Mouse (Mus musculus) hindbrain, embryonic 10.5 days (tissue): ENCODE data around the gene Spg7. TPM values are rescaled to one million over a fixed set of nuclear protein-coding genes. Genes with fewer than 3 reads are reported as not detected.
A peak's percentile ranks its signal among the peaks of the same experiment; 100 is the strongest.

Experiments
- DNase-seq: peaks from one replicate; pipeline ENCODE4 v3.0.0-alpha.2; 2017; ENCODE audit warnings: low spot score
- H3K27ac ChIP-seq: fragments of 300-500 bp; sonication (generic); 2 replicates; pipeline ENCODE4 v1.5.1; 2016; ENCODE audit warnings: mild to moderate bottlenecking, moderate library complexity
- H3K27me3 ChIP-seq: fragments of 300-500 bp; sonication (generic); 2 replicates; pipeline ENCODE4 v1.6.1; 2016; ENCODE audit warnings: mild to moderate bottlenecking; ENCODE audit not compliant: poor library complexity, insufficient read depth, severe bottlenecking
- H3K36me3 ChIP-seq: fragments of 300-500 bp; sonication (generic); 2 replicates; pipeline ENCODE4 v1.6.1; 2016; ENCODE audit warnings: mild to moderate bottlenecking, moderate library complexity
- H3K4me1 ChIP-seq: fragments of 300-500 bp; sonication (generic); replicated peaks from 2 replicates; pipeline ENCODE4 v1.6.1; 2016; ENCODE audit warnings: mild to moderate bottlenecking
- H3K4me3 ChIP-seq: fragments of 300-500 bp; sonication (generic); 2 replicates; pipeline ENCODE4 v1.5.1; 2016; ENCODE audit warnings: mild to moderate bottlenecking, moderate library complexity
- H3K9me3 ChIP-seq: fragments of 300-500 bp; sonication (generic); 2 replicates; pipeline ENCODE4 v1.6.1; 2016; ENCODE audit warnings: mild to moderate bottlenecking, moderate library complexity
- WGBS: fragments of 180-500 bp; shearing (Covaris S2); methylation state at CpG from one replicate; pipeline ENCODE4 v1.1.7; 2016; 5-methylcytosine and 5-hydroxymethylcytosine counted together
- polyA plus RNA-seq: library from polyadenylated mRNA; unstranded; fragments of >200 nt; fragmentation: Nextera tagmentation; extraction: Ambion mirVana; gene quantifications from 2 replicates; pipeline ENCODE4 v1.2.1, GENCODE M21; 2016

The Spg7 gene
- polyA plus RNA-seq, 1 experiment from 2014 or later: 56.6 TPM

- Histone ChIP-seq H3K27ac (no peak overlapping the region), H3K36me3 (peaks cover 30% of the 10 kb centered on the region), H3K27me3 (no peaks in the 10 kb centered on the region), H3K4me1 (peaks cover 22% of the 10 kb centered on the region), H3K4me3 (no peak overlapping the region), H3K9me3 (no peaks in the 10 kb centered on the region)
- no peak for DNase-seq
- 69% methylated on average over 5 of the region's 5 CpGs for WGBS
Measured at GRCm38 (mm10) chr8:123105553-123106326, 43.0 kb downstream of the Spg7 start.

GRCm38 (mm10) chr8:123106531-123106930 lies 43.8 kb downstream of the Spg7 start:
- Histone ChIP-seq H3K36me3 (peaks cover 30% of the 10 kb centered on the region), H3K27ac (no peak overlapping the region), H3K9me3 (no peaks in the 10 kb centered on the region), H3K4me3 (no peak overlapping the region), H3K27me3 (no peaks in the 10 kb centered on the region), H3K4me1 (peaks cover 28% of the 10 kb centered on the region)
- 45% methylated on average over 2 of the region's 2 CpGs for WGBS
- DNase-seq: peak; percentile 29

DNA sequence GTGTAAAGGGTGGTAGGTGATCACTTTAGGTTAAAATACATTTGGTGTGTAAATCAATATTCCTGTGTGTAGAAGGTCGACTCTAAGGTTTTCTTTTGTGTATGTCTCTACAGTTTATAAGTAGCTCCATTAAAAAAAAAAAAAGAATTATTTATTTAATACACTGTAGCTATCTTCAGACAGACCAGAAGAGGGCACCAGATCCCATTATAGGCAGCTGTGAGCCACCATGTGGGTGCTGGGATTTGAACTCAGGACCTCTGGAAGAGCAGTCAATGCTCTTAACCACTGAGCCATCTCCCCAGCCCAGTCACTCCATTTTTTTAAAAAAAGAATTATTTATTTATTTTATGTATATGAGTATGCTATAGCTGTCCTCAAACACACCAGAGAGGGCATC lies 45.3 kb downstream of the Spg7 start:
- Histone ChIP-seq H3K4me3 (no peak overlapping the region), H3K4me1 (peaks cover 21% of the 10 kb centered on the region), H3K9me3 (no peaks in the 10 kb centered on the region), H3K36me3 (peaks cover 29% of the 10 kb centered on the region), H3K27ac (no peak overlapping the region), H3K27me3 (no peaks in the 10 kb centered on the region)
- no peak for DNase-seq
- 85% methylated on average over 1 of the region's 1 CpGs for WGBS

GRCm38 (mm10) chr8:123108953-123109352 lies 46.2 kb downstream of the Spg7 start:
- Histone ChIP-seq H3K4me3 (no peak overlapping the region), H3K9me3 (no peaks in the 10 kb centered on the region), H3K4me1 (peaks cover 12% of the 10 kb centered on the region), H3K27me3 (0 out of 2 replicates have a peak, but pooled peaks cover 2% of the 10 kb centered on the region), H3K27ac (no peak overlapping the region), H3K36me3 (peaks cover 19% of the 10 kb centered on the region)
- no peak for DNase-seq
- WGBS: 88% methylated on average over 5 of the region's 5 CpGs

- WGBS: 26% methylated on average over 4 of the region's 4 CpGs
- Histone ChIP-seq H3K27me3 (peaks cover 15% of the 10 kb centered on the region), H3K36me3 (peaks cover 2% of the 10 kb centered on the region), H3K9me3 (no peaks in the 10 kb centered on the region), H3K27ac (no peak overlapping the region), H3K4me3 (no peak overlapping the region), H3K4me1 (peaks cover 8% of the 10 kb centered on the region; the same call in 1 of the 2 replicates)
- peak; percentile 66 for DNase-seq
Measured at GRCm38 (mm10) chr8:123110649-123111048, 47.9 kb downstream of the Spg7 start.

DNA sequence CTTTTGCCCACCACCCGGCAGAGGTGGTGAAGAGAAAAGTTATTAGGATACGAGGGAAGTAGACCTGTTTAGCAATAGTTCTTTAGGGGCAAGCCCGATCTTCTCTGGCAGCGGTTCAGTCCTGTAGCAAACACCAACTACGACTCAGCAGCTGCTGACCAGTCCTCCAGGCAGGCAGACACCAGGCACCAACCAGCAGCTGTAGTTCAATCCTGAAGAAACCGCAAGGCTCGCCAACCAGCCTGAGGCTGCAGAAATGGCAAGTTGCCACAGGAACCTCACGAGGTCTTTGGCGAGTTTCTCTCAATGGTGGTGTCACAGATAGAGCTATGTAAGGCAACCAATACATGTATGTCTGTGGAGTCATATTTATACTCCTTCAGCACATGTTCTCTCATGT lies 50.1 kb downstream of the Spg7 start:
- WGBS: 82% methylated on average over 9 of the region's 9 CpGs

GRCm38 (mm10) chr8:123113908-123114469 lies 51.2 kb downstream of the Spg7 start:
- H3K36me3 ChIP-seq: no peaks in the 10 kb centered on the region
- H3K4me1 ChIP-seq: peaks cover 33% of the 10 kb centered on the region
- WGBS: 71% methylated on average over 2 of the region's 2 CpGs
- no peaks in the 10 kb centered on the region for H3K9me3 ChIP-seq
- H3K4me3 ChIP-seq: no peak overlapping the region
- no peak for DNase-seq
- H3K27me3 ChIP-seq: peaks cover 49% of the 10 kb centered on the region
- H3K27ac ChIP-seq: no peak overlapping the region

More for the DNA sequence above, 50.1 kb downstream of the Spg7 start:
- Histone ChIP-seq H3K27ac (no peak overlapping the region), H3K27me3 (peaks cover 38% of the 10 kb centered on the region), H3K9me3 (no peaks in the 10 kb centered on the region), H3K4me3 (no peak overlapping the region), H3K4me1 (peaks cover 27% of the 10 kb centered on the region), H3K36me3 (no peaks in the 10 kb centered on the region)
- no peak for DNase-seq

DNA sequence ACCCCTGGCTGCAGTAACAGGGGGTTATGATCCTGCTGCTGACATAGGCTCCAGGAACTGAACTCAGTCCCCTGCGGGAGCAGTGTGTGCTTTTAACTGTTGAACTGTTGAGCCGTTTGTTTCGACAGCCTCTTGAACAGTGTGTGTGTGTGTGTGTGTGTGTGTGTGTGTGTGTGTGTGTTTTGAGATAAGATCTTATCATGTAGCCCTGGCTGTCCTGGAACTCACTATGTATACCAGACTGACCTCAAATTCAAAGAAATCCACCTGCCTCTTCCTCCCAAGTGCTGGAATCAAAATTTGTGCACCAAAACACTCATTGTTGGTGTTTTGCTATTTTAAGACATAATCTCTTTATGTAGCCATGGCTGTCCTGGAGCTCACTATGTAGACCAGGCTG lies 51.9 kb downstream of the Spg7 start:
- DNase-seq: no peak
- Histone ChIP-seq H3K27me3 (peaks cover 55% of the 10 kb centered on the region), H3K4me3 (no peak overlapping the region), H3K27ac (no peak overlapping the region), H3K4me1 (peaks cover 33% of the 10 kb centered on the region), H3K9me3 (no peaks in the 10 kb centered on the region), H3K36me3 (no peaks in the 10 kb centered on the region)
- 86% methylated on average over 3 of the region's 3 CpGs for WGBS

DNA sequence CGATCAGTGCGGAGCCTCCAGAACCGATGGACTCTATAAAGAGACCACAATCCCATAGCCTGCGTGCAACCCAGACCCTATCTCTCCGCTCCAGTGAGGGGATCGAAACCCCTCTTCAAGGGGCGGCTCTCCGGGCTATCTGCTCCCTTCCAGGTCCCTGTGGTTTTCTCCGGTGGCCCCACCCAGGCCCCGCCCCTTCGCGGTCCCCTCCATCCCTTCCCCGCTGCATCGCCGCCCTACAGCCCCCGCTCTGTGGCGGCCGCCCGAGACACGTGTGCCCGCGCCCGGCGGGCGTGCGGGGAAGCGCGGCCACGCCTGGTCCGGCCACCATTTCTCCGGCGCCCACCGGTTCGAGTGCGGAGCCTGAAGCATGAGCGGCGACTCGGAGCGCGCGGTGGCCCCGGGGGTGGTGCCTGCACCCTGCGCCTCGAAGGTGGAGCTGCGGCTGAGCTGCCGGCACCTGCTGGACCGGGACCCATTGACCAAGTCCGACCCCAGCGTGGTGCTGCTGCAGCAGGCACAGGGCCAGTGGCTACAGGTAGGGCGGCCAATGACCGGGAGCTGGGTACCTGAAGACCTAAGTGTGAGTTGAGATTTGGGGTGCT lies 54.5 kb downstream of the Spg7 start, which contains the start of gene Cpne7:
Cpne7 (plus strand) TSS at position 248 of the 605 bp plus-strand sequence.
- H3K36me3 ChIP-seq: no peaks in the 10 kb centered on the region
- peak; percentile 30 for DNase-seq
- H3K27ac ChIP-seq: peak within 1 kb of the TSS; percentile 62; the same call in 1 of the 2 replicates
- peaks cover 26% of the 10 kb centered on the region for H3K4me1 ChIP-seq
- no peaks in the 10 kb centered on the region for H3K9me3 ChIP-seq
- H3K4me3 ChIP-seq: peak within 1 kb of the TSS; percentile 63
- peaks cover 78% of the 10 kb centered on the region for H3K27me3 ChIP-seq
- WGBS: under 1% methylated on average over 51 of the region's 51 CpGs

GRCm38 (mm10) chr8:123117744-123118143 lies 55.0 kb downstream of the Spg7 start:
- H3K27me3 ChIP-seq: peaks cover 83% of the 10 kb centered on the region
- 2% methylated on average over 17 of the region's 17 CpGs for WGBS
- DNase-seq: no peak

DNA sequence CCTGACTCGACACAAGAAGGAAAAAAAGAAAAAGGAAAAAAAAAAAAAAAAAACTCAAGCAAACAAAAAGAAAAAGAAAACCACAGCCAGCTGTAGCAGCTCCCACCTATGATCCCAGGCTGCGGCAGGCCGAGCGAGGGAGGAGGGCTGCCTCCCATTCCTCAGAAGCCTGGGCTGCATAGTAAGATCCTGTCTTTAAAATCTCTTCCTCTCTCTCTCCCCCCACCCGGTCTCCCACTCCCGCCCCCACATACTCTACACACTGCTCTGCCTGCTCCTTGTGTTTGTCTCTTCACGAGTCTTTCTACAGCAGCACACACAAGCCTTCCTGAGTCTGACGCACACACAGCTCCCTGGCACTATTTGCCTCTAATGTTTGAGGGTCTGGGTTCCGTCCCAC lies 59.3 kb downstream of the Spg7 start:
- H3K4me3 ChIP-seq: no peak overlapping the region
- H3K4me1 ChIP-seq: peaks cover 36% of the 10 kb centered on the region
- peaks cover 91% of the 10 kb centered on the region for H3K27me3 ChIP-seq
- no peaks in the 10 kb centered on the region for H3K9me3 ChIP-seq
- 75% methylated on average over 9 of the region's 9 CpGs for WGBS
- H3K36me3 ChIP-seq: no peaks in the 10 kb centered on the region
- DNase-seq: no peak
- H3K27ac ChIP-seq: no peak overlapping the region

More at GRCm38 (mm10) chr8:123117744-123118143, 55.0 kb downstream of the Spg7 start:
- H3K9me3 ChIP-seq: no peaks in the 10 kb centered on the region
- H3K36me3 ChIP-seq: no peaks in the 10 kb centered on the region
- peaks cover 26% of the 10 kb centered on the region for H3K4me1 ChIP-seq
- no peak overlapping the region for H3K27ac ChIP-seq
- H3K4me3 ChIP-seq: peak overlapping the region; percentile 63

DNA sequence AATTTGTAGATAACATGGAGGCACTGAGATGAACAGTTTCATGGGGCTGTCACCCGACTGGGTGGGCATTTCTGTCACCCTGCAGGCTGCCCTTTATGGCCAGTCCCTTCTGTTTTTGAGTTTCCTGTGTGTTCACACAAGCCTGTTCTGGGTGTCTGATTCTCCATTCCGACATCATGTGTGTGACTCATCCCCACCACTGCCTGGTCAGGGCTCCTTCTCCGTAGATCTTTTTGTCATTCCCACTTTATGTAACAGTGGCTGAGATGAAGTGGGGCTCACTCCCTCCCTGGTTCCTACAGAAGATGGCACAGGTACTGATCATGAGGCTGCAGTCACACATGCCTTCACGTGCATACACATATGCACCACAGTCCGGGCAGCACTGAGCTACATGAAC lies 59.9 kb downstream of the Spg7 start:
- Histone ChIP-seq H3K4me1 (peaks cover 32% of the 10 kb centered on the region), H3K9me3 (no peaks in the 10 kb centered on the region), H3K4me3 (no peak overlapping the region), H3K27ac (no peak overlapping the region), H3K36me3 (no peaks in the 10 kb centered on the region), H3K27me3 (peaks cover 91% of the 10 kb centered on the region)
- 81% methylated on average over 5 of the region's 5 CpGs for WGBS
- no peak for DNase-seq
